Mouse (Mus musculus): Measurements from ENCODE around the gene Olfr112. TPM values are rescaled to one million over a fixed set of nuclear protein-coding genes. Genes with fewer than 3 reads are reported as not detected.
"Not testable (repeated sequence)": the region's sequence is repeated elsewhere in the genome, so short reads cannot be mapped to it uniquely, and the experiment has no call there.

Olfr112 gene
- not detected in 2 replicates for polyA plus RNA-seq (2015; fragmentation: Nextera tagmentation; extraction: Ambion mirVana)

GRCm38 (mm10) chr17:37569351-37569750, at the start of gene Olfr112:
TSS of gene Olfr112 (minus strand) at chr17:37569451.
- Histone ChIP-seq H3K4me3 (replicated peaks) (no peak within 1 kb of the TSS), H3K27ac (no peak within 1 kb of the TSS), H3K4me2 (no peak within 1 kb of the TSS), H3K27me3 (replicated peaks) (no peaks in the 10 kb centered on the region), H3K9ac (no peak within 1 kb of the TSS), H3K9me3 (no peaks in the 10 kb centered on the region), H3K36me3 (no peaks in the 10 kb centered on the region), H3K4me1 (no peaks in the 10 kb centered on the region)
- no peak for ATAC-seq (ENCODE audit: insufficient read depth, low FRiP score, low read depth)

GRCm38 (mm10) chr17:37592643-37593042, 23.4 kb upstream of the Olfr112 start, which contains the start of gene Olfr114:
TSS of gene Olfr114 (minus strand) at chr17:37592743.
- no peak within 1 kb of the TSS for H3K4me2 ChIP-seq
- H3K4me1 ChIP-seq: no peaks in the 10 kb centered on the region
- H3K36me3 ChIP-seq: no peaks in the 10 kb centered on the region
- no peaks in the 10 kb centered on the region for H3K9me3 ChIP-seq
- no peak for ATAC-seq (ENCODE audit: insufficient read depth, low FRiP score, low read depth)
- no peak within 1 kb of the TSS for H3K27ac ChIP-seq
- H3K9ac ChIP-seq: no peak within 1 kb of the TSS
- H3K4me3 ChIP-seq (replicated peaks): no peak within 1 kb of the TSS
- no peaks in the 10 kb centered on the region for H3K27me3 ChIP-seq (replicated peaks)

DNA sequence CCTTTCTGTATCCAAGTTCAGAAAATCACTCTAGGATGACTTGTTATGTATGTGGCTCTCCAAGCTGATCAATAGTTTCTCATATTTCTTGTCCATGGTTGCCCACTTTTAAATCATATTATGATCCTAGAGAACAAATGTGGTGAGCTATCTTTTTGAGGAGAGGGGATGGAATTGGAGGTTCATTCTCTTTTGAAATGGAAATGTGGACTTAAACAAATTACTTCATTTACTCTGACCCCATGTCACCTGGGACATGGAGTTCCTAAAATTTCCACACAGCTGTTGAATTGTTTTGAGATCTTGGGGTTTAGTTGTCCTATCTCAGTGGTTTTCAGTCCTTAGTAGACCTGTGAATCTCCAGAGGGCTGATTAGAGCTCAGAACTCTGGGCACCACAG, 8.3 kb upstream of the Olfr112 start, which contains the start of gene Olfr113:
Gene Olfr113, minus strand, starts transcription at position 101 of the 400 bp plus-strand sequence.
- no peak within 1 kb of the TSS for H3K4me3 ChIP-seq (replicated peaks)
- H3K27ac ChIP-seq: no peak within 1 kb of the TSS
- no peak within 1 kb of the TSS for H3K9ac ChIP-seq
- no peak for ATAC-seq (ENCODE audit: insufficient read depth, low FRiP score, low read depth)
- no peaks in the 10 kb centered on the region for H3K9me3 ChIP-seq
- no peaks in the 10 kb centered on the region for H3K36me3 ChIP-seq
- H3K4me2 ChIP-seq: no peak within 1 kb of the TSS
- H3K27me3 ChIP-seq (replicated peaks): no peaks in the 10 kb centered on the region
- no peaks in the 10 kb centered on the region for H3K4me1 ChIP-seq

- H3K27ac ChIP-seq: no peak overlapping the region
- no peak overlapping the region for H3K4me3 ChIP-seq (replicated peaks)
- no peak overlapping the region for H3K4me2 ChIP-seq
- 57% methylated on average over 1 of the region's 1 CpGs for WGBS
- no peaks in the 10 kb centered on the region for H3K9me3 ChIP-seq
- no peak for ATAC-seq (ENCODE audit: insufficient read depth, low FRiP score, low read depth)
- H3K4me1 ChIP-seq: no peaks in the 10 kb centered on the region
- no peak overlapping the region for H3K9ac ChIP-seq
- no peaks in the 10 kb centered on the region for H3K27me3 ChIP-seq (replicated peaks)
- H3K36me3 ChIP-seq: no peaks in the 10 kb centered on the region
Observed at GRCm38 (mm10) chr17:37558913-37559615, 10.2 kb downstream of the Olfr112 start.

DNA sequence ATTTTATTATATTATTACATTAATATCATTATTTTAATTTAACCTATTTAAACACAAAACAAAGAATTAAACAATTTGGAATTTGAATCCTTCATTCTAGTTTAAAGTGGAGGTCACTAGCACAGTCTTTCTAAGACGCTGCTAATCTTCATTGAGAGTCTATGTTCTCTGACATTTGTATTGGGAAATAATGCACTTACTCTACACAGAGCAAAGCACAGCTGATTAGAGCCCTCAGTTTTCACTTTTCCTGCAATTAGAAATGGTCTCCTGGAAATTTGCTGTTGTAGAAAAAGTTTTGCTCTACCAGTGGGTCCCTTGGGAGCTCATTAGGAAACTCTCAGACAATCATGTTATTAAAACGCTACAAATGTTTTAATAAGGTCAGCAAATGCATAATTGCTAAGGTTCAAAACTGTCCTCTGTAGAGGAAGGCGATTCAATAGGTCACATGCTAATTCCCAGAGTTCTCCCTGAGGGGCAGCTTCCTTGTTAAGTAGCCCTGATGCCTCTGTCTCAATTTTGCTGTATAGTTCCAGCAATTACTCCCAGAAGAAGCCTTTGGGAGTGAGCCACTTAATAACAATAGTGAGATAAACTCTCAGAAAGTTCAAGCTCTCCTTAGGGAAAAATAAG, 25.3 kb downstream of the Olfr112 start:
- H3K4me2 ChIP-seq: no peak overlapping the region
- no peak overlapping the region for H3K27ac ChIP-seq
- no peaks in the 10 kb centered on the region for H3K9me3 ChIP-seq
- no peaks in the 10 kb centered on the region for H3K27me3 ChIP-seq (replicated peaks)
- no peaks in the 10 kb centered on the region for H3K4me1 ChIP-seq
- ATAC-seq (ENCODE audit: insufficient read depth, low FRiP score, low read depth): no peak
- no peak overlapping the region for H3K9ac ChIP-seq
- H3K36me3 ChIP-seq: no peaks in the 10 kb centered on the region
- WGBS: 63% methylated on average over 3 of the region's 3 CpGs
- H3K4me3 ChIP-seq (replicated peaks): no peak overlapping the region

- no peaks in the 10 kb centered on the region for H3K36me3 ChIP-seq
- no peak for ATAC-seq (ENCODE audit: insufficient read depth, low FRiP score, low read depth)
- no peaks in the 10 kb centered on the region for H3K27me3 ChIP-seq (replicated peaks)
- WGBS: 85% methylated on average over 4 of the region's 4 CpGs
- H3K4me3 ChIP-seq (replicated peaks): no peak overlapping the region
- no peaks in the 10 kb centered on the region for H3K4me1 ChIP-seq
- H3K9me3 ChIP-seq: no peaks in the 10 kb centered on the region
- no peak overlapping the region for H3K27ac ChIP-seq
- no peak overlapping the region for H3K4me2 ChIP-seq
- H3K9ac ChIP-seq: no peak overlapping the region
Observed at GRCm38 (mm10) chr17:37541454-37542119, 27.7 kb downstream of the Olfr112 start.

- ATAC-seq (ENCODE audit: insufficient read depth, low FRiP score, low read depth); H3K9ac ChIP-seq; H3K4me1 ChIP-seq; H3K4me2 ChIP-seq; H3K36me3 ChIP-seq; H3K4me3 ChIP-seq (replicated peaks); H3K27me3 ChIP-seq (replicated peaks); H3K27ac ChIP-seq; H3K9me3 ChIP-seq: not testable (repeated sequence)
- 62% methylated on average over 1 of the region's 1 CpGs for WGBS
Observed at GRCm38 (mm10) chr17:37538416-37538815, 30.8 kb downstream of the Olfr112 start.

GRCm38 (mm10) chr17:37535173-37535572, 34.1 kb downstream of the Olfr112 start:
- Histone ChIP-seq H3K27me3 (replicated peaks) (no peaks in the 10 kb centered on the region), H3K27ac (no peak overlapping the region), H3K4me1 (no peaks in the 10 kb centered on the region), H3K9me3 (no peaks in the 10 kb centered on the region), H3K9ac (no peak overlapping the region), H3K36me3 (no peaks in the 10 kb centered on the region), H3K4me3 (replicated peaks) (no peak overlapping the region), H3K4me2 (no peak overlapping the region)
- no peak for ATAC-seq (ENCODE audit: insufficient read depth, low FRiP score, low read depth)

GRCm38 (mm10) chr17:37525427-37525826, 43.8 kb downstream of the Olfr112 start:
- not testable (repeated sequence) for ATAC-seq (ENCODE audit: insufficient read depth, low FRiP score, low read depth); H3K4me2 ChIP-seq; H3K27me3 ChIP-seq (replicated peaks); H3K9me3 ChIP-seq; H3K27ac ChIP-seq; H3K4me3 ChIP-seq (replicated peaks); H3K9ac ChIP-seq; H3K4me1 ChIP-seq; H3K36me3 ChIP-seq
- 50% methylated on average over 1 of the region's 1 CpGs for WGBS

GRCm38 (mm10) chr17:37524612-37525011, 44.6 kb downstream of the Olfr112 start:
- not testable (repeated sequence) for ATAC-seq (ENCODE audit: insufficient read depth, low FRiP score, low read depth); H3K36me3 ChIP-seq; H3K9ac ChIP-seq; H3K4me2 ChIP-seq; H3K4me3 ChIP-seq (replicated peaks); H3K4me1 ChIP-seq; H3K9me3 ChIP-seq; H3K27me3 ChIP-seq (replicated peaks); H3K27ac ChIP-seq

Measured in stomach, embryonic 15.5 days (tissue).